Mouse (Mus musculus): ENCODE results near the gene Adgra1. TPM values are rescaled to one million over a fixed set of nuclear protein-coding genes. Genes with fewer than 3 reads are reported as not detected.
A peak's percentile ranks its signal among the peaks of the same experiment; 100 is the strongest.

The Adgra1 gene
- polyA plus RNA-seq, 1 experiment from 2014 or later = 1.0 TPM

DNA sequence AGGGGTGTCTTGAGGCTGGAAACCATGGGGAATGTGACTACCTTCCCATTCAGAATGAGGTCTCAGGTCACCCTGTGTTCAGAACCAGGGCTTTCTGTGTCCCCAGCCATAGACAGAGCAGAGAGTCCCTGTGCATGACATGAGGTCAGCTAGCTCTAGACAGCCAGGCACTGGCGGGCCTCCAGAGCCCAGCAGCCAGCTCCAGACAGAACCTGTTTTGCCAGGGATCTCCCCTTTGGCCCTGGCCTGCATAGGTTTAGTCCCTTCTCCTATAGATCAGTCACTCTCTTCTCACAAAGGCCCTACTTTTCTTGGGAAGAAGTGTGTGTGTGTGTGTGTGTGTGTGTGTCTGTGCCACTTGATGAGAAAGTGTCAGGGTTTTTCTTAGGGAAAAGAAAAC lies 30.9 kb downstream of the Adgra1 start:
- 48% methylated on average over 1 of the region's 1 CpGs for whole genome bisulfite sequencing
- H3K27ac ChIP-seq (ENCODE audit: low read length) = no peak overlapping the region
- H3K27me3 ChIP-seq (replicated peaks; ENCODE audit: control insufficient read depth, insufficient read depth, low read length) = no peaks in the 10 kb centered on the region
- H3K4me2 ChIP-seq (ENCODE audit: low read depth, low read length) = no peak overlapping the region
- no peak for ATAC-seq
- no peaks in the 10 kb centered on the region for H3K4me1 ChIP-seq (ENCODE audit: control insufficient read depth, insufficient read depth, low read length)
- H3K36me3 ChIP-seq (ENCODE audit: control insufficient read depth, insufficient read depth, low read length) = no peaks in the 10 kb centered on the region
- no peak overlapping the region for H3K4me3 ChIP-seq (ENCODE audit: low read length)
- no peaks in the 10 kb centered on the region for H3K9me3 ChIP-seq (ENCODE audit: control insufficient read depth, low read length)
- no peak overlapping the region for H3K9ac ChIP-seq (ENCODE audit: low read depth, low read length)

- no peak overlapping the region for H3K4me3 ChIP-seq (ENCODE audit: low read length)
- no peak overlapping the region for H3K27ac ChIP-seq (ENCODE audit: low read length)
- H3K27me3 ChIP-seq (replicated peaks; ENCODE audit: control insufficient read depth, insufficient read depth, low read length) = no peaks in the 10 kb centered on the region
- 78% methylated on average over 5 of the region's 5 CpGs for WGBS
- H3K36me3 ChIP-seq (ENCODE audit: control insufficient read depth, insufficient read depth, low read length) = no peaks in the 10 kb centered on the region
- ATAC-seq = no peak
- H3K9ac ChIP-seq (ENCODE audit: low read depth, low read length) = no peak overlapping the region
- H3K9me3 ChIP-seq (ENCODE audit: control insufficient read depth, low read length) = no peaks in the 10 kb centered on the region
- no peak overlapping the region for H3K4me2 ChIP-seq (ENCODE audit: low read depth, low read length)
- no peaks in the 10 kb centered on the region for H3K4me1 ChIP-seq (ENCODE audit: control insufficient read depth, insufficient read depth, low read length)
Measured at GRCm38 (mm10) chr7:139871014-139871413, 37.0 kb downstream of the Adgra1 start.

GRCm38 (mm10) chr7:139877167-139877792 lies 43.3 kb downstream of the Adgra1 start:
- WGBS = 66% methylated on average over 10 of the region's 10 CpGs

DNA sequence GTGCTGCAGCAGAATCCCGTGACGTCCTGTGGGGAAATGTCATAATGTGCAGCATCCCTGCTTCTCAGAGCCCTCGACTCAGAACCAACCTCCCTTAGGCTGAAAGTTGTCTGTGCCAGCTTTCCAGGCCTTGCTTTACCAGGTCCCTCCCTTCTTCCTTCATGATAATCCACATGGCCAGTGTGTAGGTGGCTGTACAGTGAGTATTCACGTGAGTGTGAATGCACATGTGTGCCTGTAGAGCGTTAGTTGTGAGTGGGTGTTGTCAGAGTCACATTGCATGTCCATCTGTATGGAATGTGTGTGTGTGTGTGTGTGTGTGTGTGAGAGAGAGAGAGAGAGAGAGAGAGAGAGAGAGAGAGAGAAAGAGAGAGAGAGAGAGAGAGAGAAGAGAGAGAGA lies 44.1 kb downstream of the Adgra1 start:
- no peak overlapping the region for H3K4me3 ChIP-seq (ENCODE audit: low read length)
- H3K4me2 ChIP-seq (ENCODE audit: low read depth, low read length) = no peak overlapping the region
- H3K27ac ChIP-seq (ENCODE audit: low read length) = no peak overlapping the region
- H3K27me3 ChIP-seq (replicated peaks; ENCODE audit: control insufficient read depth, insufficient read depth, low read length) = no peaks in the 10 kb centered on the region
- WGBS = 76% methylated on average over 5 of the region's 5 CpGs
- H3K4me1 ChIP-seq (ENCODE audit: control insufficient read depth, insufficient read depth, low read length) = no peaks in the 10 kb centered on the region
- no peaks in the 10 kb centered on the region for H3K9me3 ChIP-seq (ENCODE audit: control insufficient read depth, low read length)
- H3K36me3 ChIP-seq (ENCODE audit: control insufficient read depth, insufficient read depth, low read length) = no peaks in the 10 kb centered on the region
- ATAC-seq = no peak
- no peak overlapping the region for H3K9ac ChIP-seq (ENCODE audit: low read depth, low read length)

More at GRCm38 (mm10) chr7:139877167-139877792, 43.3 kb downstream of the Adgra1 start:
- H3K27me3 ChIP-seq (replicated peaks; ENCODE audit: control insufficient read depth, insufficient read depth, low read length) = no peaks in the 10 kb centered on the region
- H3K9me3 ChIP-seq (ENCODE audit: control insufficient read depth, low read length) = no peaks in the 10 kb centered on the region
- H3K4me2 ChIP-seq (ENCODE audit: low read depth, low read length) = no peak overlapping the region
- no peak for ATAC-seq
- H3K4me1 ChIP-seq (ENCODE audit: control insufficient read depth, insufficient read depth, low read length) = no peaks in the 10 kb centered on the region
- H3K4me3 ChIP-seq (ENCODE audit: low read length) = no peak overlapping the region
- no peaks in the 10 kb centered on the region for H3K36me3 ChIP-seq (ENCODE audit: control insufficient read depth, insufficient read depth, low read length)
- H3K9ac ChIP-seq (ENCODE audit: low read depth, low read length) = no peak overlapping the region
- H3K27ac ChIP-seq (ENCODE audit: low read length) = no peak overlapping the region

GRCm38 (mm10) chr7:139878621-139879020 lies 44.6 kb downstream of the Adgra1 start:
- no peak for ATAC-seq
- H3K27ac ChIP-seq (ENCODE audit: low read length) = no peak overlapping the region
- WGBS = 52% methylated on average over 6 of the region's 6 CpGs
- no peaks in the 10 kb centered on the region for H3K27me3 ChIP-seq (replicated peaks; ENCODE audit: control insufficient read depth, insufficient read depth, low read length)
- H3K4me2 ChIP-seq (ENCODE audit: low read depth, low read length) = no peak overlapping the region
- no peaks in the 10 kb centered on the region for H3K9me3 ChIP-seq (ENCODE audit: control insufficient read depth, low read length)
- H3K36me3 ChIP-seq (ENCODE audit: control insufficient read depth, insufficient read depth, low read length) = no peaks in the 10 kb centered on the region
- H3K4me1 ChIP-seq (ENCODE audit: control insufficient read depth, insufficient read depth, low read length) = no peaks in the 10 kb centered on the region
- H3K9ac ChIP-seq (ENCODE audit: low read depth, low read length) = no peak overlapping the region
- no peak overlapping the region for H3K4me3 ChIP-seq (ENCODE audit: low read length)

DNA sequence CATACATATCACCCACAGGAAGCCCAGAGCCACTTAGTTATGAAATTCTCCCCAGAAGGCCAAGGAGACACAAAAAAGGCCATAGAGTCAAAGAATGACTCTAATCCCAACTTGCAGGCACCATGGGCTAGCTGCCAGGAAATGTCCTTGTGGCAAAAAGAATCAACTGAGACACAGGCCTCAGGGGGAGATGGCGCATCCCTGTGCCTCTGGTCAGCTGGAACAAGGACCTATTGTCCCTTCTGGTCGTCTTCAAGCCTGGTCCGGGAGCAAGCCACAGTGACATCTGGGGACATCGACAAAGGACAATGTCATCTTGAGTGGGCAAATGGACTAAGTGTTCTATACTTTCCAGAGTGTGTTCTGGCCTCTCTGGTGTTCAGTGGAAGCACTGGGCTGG lies 49.6 kb downstream of the Adgra1 start:
- Histone ChIP-seq H3K9me3 (ENCODE audit: control insufficient read depth, low read length) (no peaks in the 10 kb centered on the region), H3K27me3 (replicated peaks; ENCODE audit: control insufficient read depth, insufficient read depth, low read length) (no peaks in the 10 kb centered on the region), H3K9ac (ENCODE audit: low read depth, low read length) (no peak overlapping the region), H3K4me1 (ENCODE audit: control insufficient read depth, insufficient read depth, low read length) (no peaks in the 10 kb centered on the region), H3K36me3 (ENCODE audit: control insufficient read depth, insufficient read depth, low read length) (no peaks in the 10 kb centered on the region), H3K4me2 (ENCODE audit: low read depth, low read length) (no peak overlapping the region), H3K4me3 (ENCODE audit: low read length) (no peak overlapping the region), H3K27ac (ENCODE audit: low read length) (no peak overlapping the region)
- WGBS = 86% methylated on average over 4 of the region's 4 CpGs
- no peak for ATAC-seq

GRCm38 (mm10) chr7:139891779-139892178 lies 57.8 kb downstream of the Adgra1 start:
- Histone ChIP-seq H3K4me1 (ENCODE audit: control insufficient read depth, insufficient read depth, low read length) (0 out of 2 replicates have a peak, but pooled peaks cover 3% of the 10 kb centered on the region), H3K9ac (ENCODE audit: low read depth, low read length) (no peak overlapping the region), H3K9me3 (ENCODE audit: control insufficient read depth, low read length) (no peaks in the 10 kb centered on the region), H3K27me3 (replicated peaks; ENCODE audit: control insufficient read depth, insufficient read depth, low read length) (peaks cover 35% of the 10 kb centered on the region), H3K27ac (ENCODE audit: low read length) (no peak overlapping the region), H3K4me2 (ENCODE audit: low read depth, low read length) (no peak overlapping the region), H3K36me3 (ENCODE audit: control insufficient read depth, insufficient read depth, low read length) (no peaks in the 10 kb centered on the region), H3K4me3 (ENCODE audit: low read length) (no peak overlapping the region)
- WGBS = 63% methylated on average over 5 of the region's 5 CpGs
- no peak for ATAC-seq

DNA sequence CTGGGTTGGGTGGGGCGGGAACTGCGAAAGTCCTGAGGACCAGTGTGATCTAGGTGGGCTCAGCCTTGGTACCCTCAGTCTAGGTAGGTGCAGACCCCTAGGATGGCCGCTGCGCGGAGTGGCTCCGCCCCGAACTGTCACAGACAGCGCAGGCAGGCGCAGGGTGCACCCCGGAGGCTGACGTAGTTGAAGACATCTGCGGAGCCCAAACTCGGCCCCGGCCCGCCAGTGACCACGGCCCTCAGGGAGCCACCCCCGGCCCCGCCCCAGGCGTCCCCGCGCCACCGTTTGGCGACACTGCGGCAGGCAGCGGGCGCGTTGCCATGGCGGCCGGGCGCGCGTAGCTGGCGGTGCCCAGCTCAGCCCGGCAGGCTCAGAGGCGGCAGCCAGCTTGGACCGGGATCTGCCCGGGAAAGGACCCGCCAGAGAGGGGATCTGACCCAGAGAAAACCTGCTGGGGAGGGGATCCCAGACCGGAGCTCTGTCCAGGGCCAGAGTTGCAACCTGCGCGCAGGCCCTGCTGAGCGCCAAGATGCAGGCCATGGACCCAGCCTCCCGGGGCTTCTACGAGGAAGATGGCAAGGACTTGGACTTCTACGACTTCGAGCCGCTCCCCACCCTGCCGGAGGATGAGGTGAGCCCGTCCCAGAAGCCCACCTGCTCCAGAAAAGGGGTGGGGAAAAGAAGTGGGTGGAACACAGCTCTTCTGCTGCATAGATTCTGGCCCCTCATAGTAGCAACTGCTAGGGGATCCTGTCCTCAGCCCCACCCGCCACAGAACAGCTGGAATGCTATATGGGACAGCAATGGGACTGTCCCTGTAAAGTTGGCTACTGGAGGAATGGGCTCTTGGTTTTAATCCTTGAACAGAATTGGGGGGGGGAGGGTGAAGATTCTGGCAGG lies 60.9 kb downstream of the Adgra1 start, which contains the start of gene Kndc1:
Kndc1 (plus strand) TSS at position 42 of the 903 bp plus-strand sequence.
- Histone ChIP-seq H3K27ac (ENCODE audit: low read length) (no peak within 1 kb of the TSS), H3K9me3 (ENCODE audit: control insufficient read depth, low read length) (no peaks in the 10 kb centered on the region), H3K27me3 (replicated peaks; ENCODE audit: control insufficient read depth, insufficient read depth, low read length) (peaks cover 35% of the 10 kb centered on the region), H3K9ac (ENCODE audit: low read depth, low read length) (peak within 1 kb of the TSS; percentile 45), H3K4me3 (ENCODE audit: low read length) (peak within 1 kb of the TSS; percentile 43), H3K4me1 (ENCODE audit: control insufficient read depth, insufficient read depth, low read length) (0 out of 2 replicates have a peak, but pooled peaks cover 3% of the 10 kb centered on the region), H3K4me2 (ENCODE audit: low read depth, low read length) (peak within 1 kb of the TSS; percentile 69), H3K36me3 (ENCODE audit: control insufficient read depth, insufficient read depth, low read length) (no peaks in the 10 kb centered on the region)
- no peak for ATAC-seq
- under 1% methylated on average over 50 of the region's 50 CpGs for WGBS

DNA sequence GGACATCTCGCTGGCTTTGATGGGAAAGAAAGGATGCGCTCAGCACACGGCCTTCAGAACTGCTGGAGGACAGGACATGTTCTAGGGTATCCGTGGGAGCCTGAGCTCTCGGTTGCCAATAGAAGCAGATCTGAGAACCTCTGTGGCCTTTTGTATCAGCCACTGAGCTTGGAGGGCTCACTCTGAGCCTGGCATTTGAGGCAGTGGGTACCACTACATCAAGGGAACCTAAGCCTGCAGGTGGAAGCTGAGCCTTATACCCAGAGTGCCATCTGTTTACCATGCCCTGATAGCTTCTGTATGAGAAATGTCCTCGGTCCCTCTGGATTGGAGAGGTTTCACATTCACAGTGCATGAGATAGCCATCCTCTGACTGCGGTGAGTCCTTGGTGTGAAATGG lies 62.3 kb downstream of the Adgra1 start:
- Histone ChIP-seq H3K4me1 (ENCODE audit: control insufficient read depth, insufficient read depth, low read length) (0 out of 2 replicates have a peak, but pooled peaks cover 3% of the 10 kb centered on the region), H3K9me3 (ENCODE audit: control insufficient read depth, low read length) (no peaks in the 10 kb centered on the region), H3K9ac (ENCODE audit: low read depth, low read length) (no peak overlapping the region), H3K4me3 (ENCODE audit: low read length) (no peak overlapping the region), H3K27ac (ENCODE audit: low read length) (no peak overlapping the region), H3K4me2 (ENCODE audit: low read depth, low read length) (no peak overlapping the region), H3K27me3 (replicated peaks; ENCODE audit: control insufficient read depth, insufficient read depth, low read length) (peaks cover 35% of the 10 kb centered on the region), H3K36me3 (ENCODE audit: control insufficient read depth, insufficient read depth, low read length) (no peaks in the 10 kb centered on the region)
- 76% methylated on average over 7 of the region's 7 CpGs for WGBS
- ATAC-seq = no peak
